Mouse (Mus musculus): ENCODE results near the gene Ptprd.

GRCm38 (mm10) chr4:76199321-76199720, 2012.4 kb downstream of the Ptprd start:
- TF ChIP-seq CTCF (IDR thresholded peaks at IDR 0.05; ENCODE audit: borderline replicate concordance, insufficient read depth, low read depth, low read length) (no peak), POLR2A (IDR thresholded peaks at IDR 0.05; ENCODE audit: borderline replicate concordance, insufficient read depth, low read length) (no peak)
